Mouse (Mus musculus) spleen, adult 18-20 months (tissue): ENCODE measurements at regions not wholly inside any gene's neighbourhood (a gene's known extent, or its start where the extent isn't known, plus 50 kb on each side); places are given as distances from the start of the nearest gene placed in this dataset.

ENCODE experiments used
- DNase-seq, 2 experiments: peaks; one replicate each; pipeline ENCODE4 v3.0.0; 2022; ENCODE audit warnings: mixed read lengths in 2 of 2

DNA sequence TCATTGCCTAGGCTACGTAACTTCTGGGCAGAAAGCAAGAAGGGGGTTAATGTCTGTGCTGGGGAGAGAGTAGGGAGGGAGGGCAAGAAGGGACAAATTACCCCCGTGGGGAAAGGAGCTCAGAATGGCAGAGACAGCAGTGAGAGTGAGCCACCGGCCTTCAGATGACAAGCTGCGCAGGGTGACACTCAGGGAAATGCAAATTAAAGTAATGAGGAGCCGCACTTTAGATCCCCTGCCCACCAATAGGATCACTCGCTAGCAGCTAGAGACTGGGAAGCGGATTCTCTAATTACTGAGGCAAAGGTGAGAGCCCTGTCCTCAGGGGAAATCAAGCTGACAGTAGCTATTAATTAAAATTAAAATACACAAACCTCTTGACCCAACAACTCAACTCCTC, 202.5 kb downstream of the Arhgef10l start:
- no peak for DNase-seq

DNA sequence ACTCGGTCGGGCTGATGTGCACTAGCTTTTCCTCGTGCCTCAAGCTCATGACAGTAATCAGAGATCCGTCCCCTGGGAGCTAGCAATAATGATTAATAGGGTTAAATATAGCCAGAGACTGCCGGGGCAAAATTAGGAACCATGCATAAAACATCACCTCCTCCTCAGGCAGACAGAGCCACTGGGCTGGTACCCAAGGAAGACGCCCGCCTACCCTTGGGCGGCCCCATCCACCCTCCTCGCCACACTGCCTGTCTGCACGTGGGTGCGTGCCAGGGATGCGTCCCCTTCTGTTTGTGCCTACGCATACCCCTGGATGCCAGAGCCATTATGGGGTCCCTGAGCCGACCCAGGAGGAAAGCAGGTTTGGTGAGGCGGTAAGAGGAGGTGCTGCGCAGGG, 204.5 kb downstream of the Arhgef10l start:
- no peak for DNase-seq

DNA sequence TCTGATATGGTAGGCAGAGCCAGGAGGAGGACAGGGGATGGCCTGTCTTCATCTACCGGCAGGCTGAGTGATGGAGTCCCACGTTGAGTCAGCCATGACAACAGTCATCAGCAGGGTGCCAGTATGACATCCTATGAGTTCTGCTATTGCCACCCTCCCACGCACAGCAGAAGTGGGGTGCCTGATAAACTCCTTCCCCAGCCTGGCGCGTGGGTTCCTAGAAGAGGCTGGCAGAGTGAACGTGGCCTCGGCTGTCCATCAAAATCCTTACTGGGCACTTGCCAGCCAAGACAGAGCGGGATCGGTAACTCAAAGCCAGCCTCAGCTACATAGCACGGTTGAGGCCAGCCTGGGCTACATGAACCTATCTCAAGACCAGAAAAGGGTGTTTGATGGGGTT, 202.5 kb upstream of the Igsf21 start:
- no peak for DNase-seq

DNA sequence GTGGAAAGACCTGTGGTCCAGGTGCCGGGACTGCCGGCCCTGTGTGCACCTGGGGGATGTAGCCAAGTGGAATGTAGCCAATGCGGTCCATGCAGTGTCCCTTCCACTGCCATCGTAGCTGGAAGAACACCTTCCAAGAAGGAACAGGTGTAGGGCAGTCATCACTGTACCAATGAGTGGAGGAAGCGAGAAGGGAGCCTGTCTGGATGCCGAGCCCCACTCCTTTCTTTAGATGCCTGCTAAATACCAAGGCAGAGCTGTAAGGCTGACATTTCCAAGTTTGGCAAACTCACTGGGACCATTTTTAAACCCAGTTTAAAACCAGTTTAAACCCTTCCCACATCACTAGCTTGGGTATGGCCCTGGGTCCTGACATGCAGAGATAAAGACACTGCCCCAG, 199.9 kb upstream of the Igsf21 start:
- no peak for DNase-seq

DNA sequence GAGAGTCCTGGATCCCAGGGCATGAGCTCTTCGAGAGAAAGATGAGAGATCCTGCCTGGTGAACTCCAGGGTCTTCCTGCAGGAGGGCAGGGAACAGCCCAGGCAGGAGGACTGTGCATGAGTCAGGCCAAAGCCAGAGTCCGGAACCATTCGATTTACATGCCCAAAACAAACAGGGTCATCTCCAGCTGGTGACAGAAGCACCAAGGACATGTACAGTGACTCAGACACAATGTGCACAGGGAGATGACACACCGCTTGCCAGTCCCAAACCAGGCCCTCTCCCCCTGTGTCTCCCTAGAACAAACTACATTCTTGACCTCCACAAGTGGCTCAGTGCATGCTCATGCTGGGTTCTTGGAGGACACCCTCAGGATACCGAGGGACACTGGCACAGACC, 199.3 kb upstream of the Igsf21 start:
- DNase-seq, result no peak

DNA sequence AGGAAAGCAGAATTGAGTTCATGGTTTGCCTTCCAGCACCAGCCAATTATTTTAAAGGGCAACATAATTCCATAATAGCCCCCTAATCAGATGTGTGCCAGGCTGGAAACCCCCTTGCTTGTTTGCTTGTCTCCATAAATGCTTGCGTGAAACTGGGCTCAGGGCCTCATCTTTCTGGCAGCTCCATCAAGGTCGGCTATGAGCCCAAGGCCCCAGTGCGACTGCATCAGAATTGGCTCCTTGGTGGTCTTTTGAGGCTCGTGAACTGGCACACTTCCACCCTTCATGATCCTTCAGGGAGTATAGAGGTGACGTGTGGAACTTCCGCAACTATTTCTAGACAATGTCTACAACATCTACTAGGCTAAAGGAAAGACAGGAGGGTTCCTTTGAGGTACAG, 196.6 kb upstream of the Igsf21 start:
- DNase-seq, result no peak

DNA sequence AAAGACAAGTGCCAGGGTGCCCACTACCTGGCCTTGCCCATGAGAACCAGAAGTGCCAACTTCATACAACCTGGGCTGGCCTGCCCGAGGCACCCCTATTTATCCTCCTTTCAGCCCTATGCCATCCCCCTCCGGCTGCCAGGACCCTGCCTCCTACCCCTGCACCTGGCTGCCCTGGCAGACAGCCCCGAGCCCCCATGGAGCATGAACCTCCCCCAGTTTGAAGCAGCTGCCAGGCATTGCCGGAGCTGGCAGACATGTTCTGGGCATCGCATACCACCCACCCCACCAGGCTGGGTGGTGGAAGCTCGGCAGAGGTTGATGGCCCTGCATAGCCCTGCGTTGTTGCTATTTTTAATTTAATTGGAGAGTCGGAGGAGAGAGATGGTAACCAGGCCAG, 195.2 kb upstream of the Igsf21 start:
- DNase-seq, result no peak

DNA sequence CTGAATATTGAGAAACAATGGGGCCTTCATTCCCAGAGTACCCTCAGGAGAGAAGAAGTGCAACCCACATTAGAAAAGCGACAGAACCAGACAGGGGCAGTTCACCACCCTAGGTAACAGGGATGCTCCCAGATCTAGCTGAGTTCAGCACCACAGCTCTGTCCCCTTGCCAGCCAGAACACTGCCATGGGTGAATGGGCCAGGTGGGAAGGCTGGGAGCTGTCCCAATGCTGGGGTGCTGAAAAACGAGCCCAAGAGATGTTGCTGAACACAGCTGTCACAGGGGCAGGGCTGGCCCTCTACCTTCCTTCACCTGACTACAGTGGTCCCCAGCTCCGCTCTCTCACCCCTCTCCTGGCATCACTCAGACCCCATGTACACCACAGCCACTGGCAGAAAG, 193.3 kb upstream of the Igsf21 start:
- no peak for DNase-seq

DNA sequence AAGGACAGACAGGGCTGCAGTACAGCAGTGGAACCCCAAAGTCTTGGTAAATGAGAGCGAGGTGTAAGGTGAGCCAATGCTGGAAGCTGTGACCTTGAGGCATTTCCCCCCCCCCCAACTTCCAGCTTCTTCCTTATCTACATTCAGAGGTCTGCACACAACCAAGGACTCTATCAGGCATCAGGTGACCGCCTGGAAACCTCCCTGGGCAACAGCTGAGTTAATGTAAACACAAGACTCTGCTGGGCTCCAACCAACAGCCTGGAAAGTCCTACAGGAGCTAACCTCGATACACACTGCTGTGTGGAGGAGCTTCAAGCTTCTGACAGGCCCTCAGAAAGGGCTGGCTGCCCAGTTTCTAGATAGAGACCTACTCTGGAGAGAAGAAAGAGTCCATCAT, 189.4 kb upstream of the Igsf21 start:
- DNase-seq, result no peak

DNA sequence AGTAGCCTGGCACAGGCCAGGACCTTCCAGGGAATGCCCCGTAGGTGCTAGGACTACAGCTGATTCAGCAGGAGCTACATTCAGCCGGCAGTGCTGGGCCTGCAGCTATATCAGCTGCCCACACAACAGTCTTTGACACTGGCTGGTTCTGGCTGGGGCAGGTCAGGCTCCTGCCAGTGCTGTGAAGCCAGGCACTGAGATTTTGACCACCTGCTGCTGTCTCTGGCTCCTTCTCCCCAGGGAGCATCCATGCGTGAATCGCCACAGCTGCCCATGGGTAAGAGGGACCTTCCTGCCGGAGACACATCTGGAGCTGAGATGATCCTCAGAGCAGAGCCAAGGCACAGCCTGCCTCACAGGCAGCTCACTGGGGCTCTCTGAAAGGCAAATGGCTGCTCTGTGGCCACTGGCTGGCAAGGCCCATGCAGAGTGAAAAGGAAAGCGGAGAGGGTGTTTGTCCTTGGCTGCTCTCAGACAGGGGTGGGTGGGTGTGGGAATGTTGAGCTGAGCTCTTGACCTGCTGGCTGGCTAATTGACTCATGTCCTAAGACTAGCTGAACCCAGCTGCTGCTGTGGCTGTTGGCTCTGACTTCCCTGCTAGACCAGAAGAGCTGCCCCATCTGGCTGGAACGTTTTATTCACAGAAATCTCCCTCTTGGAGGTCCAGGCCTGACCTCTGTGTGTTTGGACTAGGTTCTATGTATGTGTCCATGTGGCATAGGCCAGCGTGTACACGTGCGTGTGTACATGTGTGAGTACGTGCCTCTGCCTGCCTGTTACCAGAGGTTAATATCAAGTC, 187.4 kb upstream of the Igsf21 start:
- DNase-seq, result no peak

DNA sequence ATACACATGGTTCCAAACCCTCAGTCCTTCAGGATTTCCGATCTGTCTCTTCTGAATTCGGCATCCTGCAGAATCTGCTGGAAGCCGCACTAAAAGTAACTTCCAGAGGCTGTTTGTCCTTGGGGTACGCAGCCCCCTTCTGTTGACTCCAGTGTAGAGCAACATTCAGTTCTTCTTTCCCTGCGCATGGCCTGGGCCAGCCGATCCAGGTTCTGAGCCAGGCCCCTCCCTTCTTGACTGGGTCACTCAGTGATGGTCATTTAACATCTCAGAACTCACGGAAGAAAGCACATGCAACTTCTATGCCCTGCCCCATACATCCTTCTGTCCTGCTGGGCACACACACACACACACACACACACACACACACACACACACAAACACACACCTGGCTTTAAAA, 185.5 kb upstream of the Igsf21 start:
- DNase-seq, result no peak

DNA sequence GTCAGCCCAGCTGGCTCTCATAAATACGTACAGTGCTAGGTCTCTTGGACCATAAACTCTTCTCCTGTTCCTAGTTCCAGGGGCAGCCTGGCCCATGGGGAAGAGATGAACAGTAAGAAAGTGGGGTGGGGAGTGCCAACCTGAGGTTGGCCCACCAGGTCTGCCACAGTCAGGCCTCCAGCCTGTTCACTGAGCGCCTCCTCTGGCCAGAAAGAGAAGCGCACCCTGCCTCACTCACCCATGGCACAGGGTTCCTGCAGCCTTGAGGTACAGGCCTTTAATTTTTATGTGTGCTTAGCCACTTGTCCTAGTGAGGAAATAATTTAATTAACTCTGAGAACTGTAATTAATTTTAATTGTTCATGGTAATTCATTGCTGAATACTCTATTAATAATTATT, 180.5 kb upstream of the Igsf21 start:
- DNase-seq, result no peak

DNA sequence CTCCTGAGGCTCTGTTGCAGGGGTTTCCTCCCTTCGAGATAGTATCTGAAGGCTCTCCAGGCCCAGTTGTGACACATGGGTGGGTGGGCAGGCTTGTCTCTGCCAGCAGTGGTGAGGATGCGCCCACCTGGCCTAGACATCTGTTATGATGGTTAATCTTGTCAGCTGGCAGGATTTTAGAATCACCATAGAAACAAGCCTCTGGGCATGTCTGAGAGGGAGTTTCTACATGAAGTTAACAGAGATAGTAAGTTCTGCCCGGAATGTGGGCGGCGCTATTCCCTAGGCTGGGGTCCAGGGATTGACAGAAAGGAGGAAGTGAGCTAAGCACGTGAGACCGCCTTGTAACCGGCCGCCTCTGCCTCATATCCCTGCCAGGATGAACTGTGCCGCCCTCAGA, 177.2 kb upstream of the Igsf21 start:
- DNase-seq, result no peak

DNA sequence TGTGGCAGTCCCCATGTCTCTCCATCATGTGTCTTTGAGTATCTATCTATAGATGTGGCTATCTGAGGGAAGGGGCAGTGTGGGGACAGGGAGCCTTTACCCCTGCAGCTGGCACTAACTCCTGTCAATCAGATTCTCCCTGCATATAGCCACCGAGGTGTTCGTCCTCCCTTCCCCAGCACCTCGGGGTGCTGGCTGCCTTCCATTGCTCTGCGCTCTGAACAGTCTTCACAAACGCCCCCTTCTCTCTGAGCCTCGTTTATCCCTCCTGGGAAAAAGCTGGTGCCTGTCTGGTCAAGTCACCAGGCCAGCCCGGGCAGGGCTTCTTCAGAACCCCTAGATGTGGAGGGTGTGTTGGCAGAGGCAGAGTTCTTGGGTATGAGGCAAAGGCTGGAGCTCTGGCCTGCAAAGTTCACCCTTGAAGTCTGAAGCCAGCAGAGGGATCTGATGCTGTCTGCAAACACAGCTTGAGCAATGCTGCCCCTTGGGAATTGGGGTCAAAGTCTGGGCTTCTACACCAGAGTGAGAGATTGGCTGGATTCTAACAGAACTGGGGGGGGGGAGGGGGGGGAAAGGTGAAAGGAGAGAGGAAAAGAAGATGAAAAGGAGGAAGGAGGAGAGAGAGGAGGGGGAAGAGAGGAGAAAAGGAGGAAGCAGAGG, 175.5 kb upstream of the Igsf21 start:
- DNase-seq, result no peak

DNA sequence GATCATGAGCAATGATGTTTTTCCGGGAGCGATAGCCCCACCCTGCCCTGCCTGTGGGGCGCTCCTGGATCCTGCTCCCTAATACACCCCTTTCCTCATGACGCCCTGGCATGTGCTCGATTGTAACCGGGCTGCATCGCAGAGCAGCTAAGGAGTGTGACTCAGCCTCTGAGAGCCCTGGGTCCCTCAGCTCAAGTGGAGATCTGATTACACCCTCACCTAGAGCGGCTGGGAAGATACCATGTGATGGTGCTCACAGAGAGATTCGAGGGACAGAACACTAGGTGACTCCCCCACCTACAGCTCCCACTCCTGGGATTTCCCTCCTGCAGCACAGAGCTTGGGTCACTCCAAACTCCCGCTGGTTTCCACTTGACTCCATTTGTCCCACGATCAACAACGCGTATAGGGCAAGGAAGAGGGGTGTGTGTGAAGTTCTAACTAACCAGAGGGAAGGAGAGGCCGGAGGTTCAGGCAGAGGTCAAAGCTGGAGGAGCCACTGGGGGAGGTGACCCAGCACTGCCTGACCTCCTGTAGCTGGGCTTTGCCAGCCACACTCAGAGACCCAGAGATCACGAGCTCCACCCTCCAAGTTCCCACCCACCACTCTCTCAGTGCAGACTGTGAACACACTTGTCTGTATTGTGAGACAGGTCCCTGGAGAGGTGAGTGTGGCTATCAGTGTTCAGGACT, 173.3 kb upstream of the Igsf21 start:
- no peak for DNase-seq

DNA sequence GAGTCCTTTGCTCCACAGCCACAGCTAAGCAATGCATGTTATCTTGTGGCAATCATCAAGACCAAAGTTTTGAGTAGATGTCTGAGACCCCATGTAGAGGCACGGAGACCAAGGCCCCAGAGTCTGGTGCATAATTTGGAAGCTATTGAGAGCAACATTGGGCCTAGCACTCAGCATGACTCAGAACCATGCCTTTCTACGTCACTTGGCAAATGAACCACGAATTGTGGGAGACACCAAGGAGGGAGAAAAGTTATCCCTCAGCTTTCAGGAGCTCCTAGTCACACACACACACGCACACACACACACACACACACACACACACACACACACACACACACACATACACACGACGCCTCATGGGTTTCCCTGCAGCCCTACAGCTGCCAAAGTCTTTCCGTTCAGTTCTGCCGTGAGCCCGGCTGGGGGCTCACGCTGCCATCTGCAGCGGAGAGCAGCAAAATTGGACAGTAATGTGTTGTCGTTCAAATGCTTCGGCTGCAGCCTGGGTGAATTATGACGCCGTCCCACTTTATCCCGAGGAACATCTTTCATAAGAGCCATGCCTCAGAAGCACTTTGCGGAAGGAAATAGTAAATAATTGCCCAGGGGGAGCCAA, 165.8 kb upstream of the Igsf21 start:
- DNase-seq, result no peak

DNA sequence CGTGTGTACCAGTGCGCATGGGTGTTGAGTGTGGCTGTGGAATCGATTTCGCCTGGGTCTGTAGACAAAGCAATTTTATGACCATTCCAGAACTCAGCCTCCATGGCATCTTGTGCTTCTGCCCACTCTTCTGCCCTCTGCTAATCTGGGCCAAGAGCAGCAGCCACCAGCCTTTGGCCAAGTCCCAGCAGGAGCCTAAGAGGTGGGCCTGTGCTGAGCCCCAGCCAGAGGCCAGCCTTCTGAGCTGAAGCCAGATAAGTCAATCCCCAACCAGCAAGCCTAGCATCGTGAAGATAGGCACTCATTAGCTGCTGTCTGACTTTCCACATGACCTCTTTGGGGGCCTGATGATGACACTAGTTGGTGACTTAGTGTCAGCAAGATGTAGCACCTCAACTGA, 161.9 kb upstream of the Igsf21 start:
- DNase-seq, result no peak

DNA sequence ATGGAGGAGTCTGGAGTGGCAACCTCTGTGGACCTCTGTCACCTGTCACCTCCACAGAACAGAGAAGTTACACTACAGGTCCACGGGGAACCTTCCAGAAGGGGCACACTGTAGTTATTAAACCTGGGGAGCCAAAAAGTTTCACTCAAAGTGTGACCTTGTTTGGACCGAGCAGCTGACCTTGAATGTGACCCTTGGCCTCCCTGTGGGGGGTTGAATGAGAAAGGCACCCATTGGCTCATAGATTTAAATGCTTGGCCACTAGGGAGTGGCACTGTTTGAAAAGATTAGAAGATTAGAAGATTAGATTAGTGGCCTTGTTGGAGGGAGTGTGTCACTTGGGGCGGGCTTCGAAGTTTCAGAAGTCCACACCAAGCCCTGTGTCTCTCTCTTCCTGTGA, 160.3 kb upstream of the Igsf21 start:
- no peak for DNase-seq

DNA sequence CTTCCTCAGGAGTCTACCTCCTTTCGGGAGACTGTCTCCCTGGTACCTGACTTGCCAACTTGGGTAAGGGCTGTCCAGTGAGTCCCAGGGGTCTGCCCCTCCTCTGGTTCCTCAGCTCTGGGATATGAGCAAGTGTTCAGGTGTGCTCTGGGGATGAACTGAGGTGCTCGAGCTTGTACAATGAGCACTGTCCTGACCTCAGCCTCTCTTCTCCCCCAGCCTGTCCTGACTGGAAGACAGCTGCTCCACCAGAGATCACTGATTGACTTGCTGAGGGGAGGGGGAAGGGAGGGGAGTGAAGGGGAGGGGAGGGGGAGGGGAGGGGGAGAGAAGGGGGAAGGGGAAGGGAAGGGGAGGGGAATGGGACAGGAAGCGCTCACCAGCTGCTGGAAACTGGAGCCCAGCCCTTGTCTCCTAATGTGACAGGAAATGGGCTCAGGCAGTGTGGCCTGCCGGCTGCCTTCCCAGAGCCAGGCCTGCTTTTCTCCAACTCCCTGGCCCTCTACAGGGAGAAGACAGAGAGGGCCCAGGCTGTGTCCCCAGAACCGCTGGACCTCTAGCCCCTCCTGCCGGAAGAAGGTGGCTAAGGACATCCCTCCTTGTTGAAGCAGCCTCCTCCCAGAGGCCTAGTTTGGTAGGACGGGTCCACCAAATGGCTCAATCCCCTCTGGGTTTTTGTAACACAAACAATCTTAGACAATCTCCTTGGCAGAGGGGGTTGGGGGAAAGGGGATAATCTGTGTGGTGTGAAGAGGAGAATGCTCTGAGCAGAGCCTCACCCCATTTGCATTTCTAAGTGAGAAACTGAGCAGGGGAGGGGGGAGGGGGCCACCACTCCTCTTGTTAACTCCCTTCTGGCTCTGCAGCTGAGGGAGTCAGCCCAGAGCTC, 159.7 kb upstream of the Igsf21 start:
- DNase-seq, result no peak

DNA sequence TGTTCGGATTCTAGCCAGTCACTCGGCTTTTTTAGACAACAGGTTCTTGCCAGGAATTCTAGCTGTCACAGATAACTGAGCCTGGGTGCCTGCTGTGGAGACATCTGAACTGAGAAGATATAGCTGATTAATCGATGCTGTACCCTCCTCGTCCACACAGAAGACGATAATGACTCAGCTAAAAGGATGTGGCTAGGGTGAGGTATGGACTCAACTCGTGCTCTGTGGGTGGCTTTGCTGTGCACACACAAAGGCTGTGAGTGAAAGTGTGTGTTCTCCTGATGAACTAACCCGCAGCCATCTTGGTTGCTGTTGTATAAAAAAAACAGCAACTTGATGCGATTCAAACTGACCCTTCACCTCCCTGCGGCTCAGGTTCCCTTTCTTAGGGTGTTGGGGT, 158.8 kb upstream of the Igsf21 start:
- DNase-seq, result no peak

DNA sequence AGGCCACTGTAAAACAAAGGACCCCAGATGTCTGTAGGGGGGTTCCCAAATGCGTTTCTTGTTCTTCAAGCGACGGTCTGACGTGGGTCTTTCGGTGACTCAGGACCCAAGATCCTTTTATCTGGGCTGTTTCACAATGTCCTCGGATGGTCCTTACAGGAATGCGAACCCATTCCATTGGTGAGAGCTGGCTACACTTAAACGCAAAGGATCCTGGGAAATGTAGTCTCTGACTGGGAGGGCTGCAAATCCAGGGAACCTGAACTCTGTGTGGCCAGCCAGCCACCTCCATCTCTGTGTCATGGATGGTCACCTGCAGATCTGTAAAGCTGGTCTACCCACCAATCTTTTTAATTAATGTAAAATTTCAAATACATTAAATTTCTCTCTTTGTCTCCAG, 156.5 kb upstream of the Igsf21 start:
- no peak for DNase-seq

DNA sequence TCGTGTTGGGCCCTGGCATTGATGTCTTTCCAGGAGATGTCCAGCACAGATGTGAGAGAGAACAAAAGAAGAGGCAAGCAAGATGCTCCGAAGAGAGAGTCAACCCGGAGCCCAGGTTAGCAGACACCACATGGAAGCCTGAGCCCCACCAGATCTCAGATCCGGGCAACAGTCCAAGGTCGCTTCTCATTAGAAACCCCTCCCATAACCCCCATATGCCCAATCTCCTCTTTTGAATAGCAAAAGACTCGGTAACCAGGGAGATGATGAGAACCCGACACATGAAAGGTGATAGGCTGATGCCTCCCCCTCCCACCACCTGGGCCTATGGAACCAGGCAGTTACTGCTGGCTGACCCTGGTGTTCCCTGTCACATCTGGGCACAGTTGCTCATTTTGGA, 155.7 kb upstream of the Igsf21 start:
- no peak for DNase-seq

DNA sequence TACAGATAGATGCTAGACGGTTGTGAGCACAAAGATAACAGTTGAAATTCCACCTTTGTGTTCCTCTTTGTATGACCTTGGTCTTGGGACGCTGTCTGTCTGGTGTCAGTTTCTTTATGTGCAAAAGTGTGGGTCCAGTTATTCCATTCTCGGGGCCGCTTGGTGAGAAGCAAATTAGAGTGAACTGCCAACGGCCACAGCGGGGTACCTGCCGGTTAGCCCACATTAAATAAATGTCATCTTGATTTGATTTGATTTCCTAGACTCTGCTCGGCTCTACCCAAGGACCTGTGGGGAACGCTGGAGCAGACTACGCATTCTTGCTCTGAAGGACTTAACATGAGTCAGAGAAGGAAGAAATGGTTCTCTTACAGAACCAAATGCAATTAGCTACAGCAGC, 155.0 kb upstream of the Igsf21 start:
- DNase-seq, result no peak
